Mouse (Mus musculus): ENCODE measurements around the gene Rpa1. TPM values are rescaled to one million over a fixed set of nuclear protein-coding genes. Genes with fewer than 3 reads are reported as not detected.
"Not testable (repeated sequence)": the region's sequence is repeated elsewhere in the genome, so short reads cannot be mapped to it uniquely, and the experiment has no call there.

Rpa1 gene
- total and polyA plus RNA-seq, 3 experiments, result 230 to 357 (median 287) TPM

DNA sequence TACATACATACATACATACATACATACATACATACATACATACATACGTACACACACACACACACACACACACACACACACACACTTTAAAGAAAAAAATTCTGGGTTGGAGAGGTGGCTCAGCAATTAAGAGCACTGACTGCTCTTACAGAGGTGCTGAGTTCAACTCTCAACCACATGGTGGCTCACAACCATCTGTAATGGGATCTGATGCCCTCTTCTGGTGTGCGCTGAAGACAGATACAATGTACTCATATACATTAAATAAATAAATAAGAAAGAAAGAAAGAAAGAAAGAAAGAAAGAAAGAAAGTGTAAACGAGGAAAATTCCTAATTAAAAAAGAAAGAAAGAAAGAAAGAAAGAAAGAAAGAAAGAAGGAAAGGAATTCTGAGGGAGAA, 64.3 kb downstream of the Rpa1 start:
- H3K27ac ChIP-seq (ENCODE audit: insufficient read depth, low read depth); H3K36me3 ChIP-seq (replicated peaks in 1 of 2; ENCODE audit: control insufficient read depth in 1 of 2, insufficient read depth in 1 of 2, low read length in 1 of 2); DNase-seq (ENCODE audit: extremely low read depth); dilution Hi-C loops (cut with MboI; ENCODE audit: extremely low pct_ligation_motif_present, extremely low pct_unique_long_range_greater_than_20kb, low sequenced_read_pairs); H3K9ac ChIP-seq (ENCODE audit: insufficient read depth, low read depth); H3K4me3 ChIP-seq (replicated peaks in 1 of 3; ENCODE audit: low read depth in 2 of 3, low read length in 2 of 3, poor library complexity in 1 of 3); H3K4me2 ChIP-seq (ENCODE audit: insufficient read depth, low read depth, poor library complexity, severe bottlenecking); H3K9me3 ChIP-seq (replicated peaks; ENCODE audit: low read length); H3K79me2 ChIP-seq (replicated peaks; ENCODE audit: control insufficient read depth, extremely low read depth, insufficient read depth, poor library complexity, severe bottlenecking); H3K27me3 ChIP-seq (replicated peaks): not testable (repeated sequence)
- TF ChIP-seq CTCF (conservative IDR thresholded peaks at IDR 0.05 in 1 of 2, IDR thresholded peaks at IDR 0.05 in 1 of 2; ENCODE audit: low read depth in 2 of 2, low read length in 2 of 2), result peak in 1 of 2 experiments; percentile 76; a peak in 2 of 4 replicates
- TF ChIP-seq RAD21 (IDR thresholded peaks at IDR 0.05; ENCODE audit: low read depth, low read length), result peak; percentile 12
- TF ChIP-seq MYC (IDR thresholded peaks at IDR 0.05; ENCODE audit: low read depth, low read length), result 0 out of 2 replicates have a peak, but pooled peaks have one; percentile 33
- TF ChIP-seq SMC3 (IDR thresholded peaks at IDR 0.05; ENCODE audit: low read depth, low read length), result peak; percentile 46
- H3K4me1 ChIP-seq (ENCODE audit: control insufficient read depth in 1 of 2, insufficient read depth in 2 of 2), result peaks cover 36 to 88% of the 10 kb centered on the region in 2 experiments
- in situ Hi-C loops (cut with MboI; ENCODE audit: low pct_ligation_motif_present, low pct_unique_long_range_greater_than_20kb, low sequenced_read_pairs), result loop anchor here (25.0 kb wide), 1 partner anchor 296 kb away; no protein-coding TSS in a partner anchor

GRCm38 (mm10) chr11:75282496-75283120, 65.5 kb downstream of the Rpa1 start:
- dilution Hi-C loops (cut with MboI; ENCODE audit: extremely low pct_ligation_motif_present, extremely low pct_unique_long_range_greater_than_20kb, low sequenced_read_pairs), result no loop called here

More at GRCm38 (mm10) chr11:75282496-75283120, 65.5 kb downstream of the Rpa1 start:
- no peak overlapping the region for H3K4me3 ChIP-seq (replicated peaks in 1 of 3; ENCODE audit: low read depth in 2 of 3, low read length in 2 of 3, poor library complexity in 1 of 3)
- no peaks in the 10 kb centered on the region for H3K79me2 ChIP-seq (replicated peaks; ENCODE audit: control insufficient read depth, extremely low read depth, insufficient read depth, poor library complexity, severe bottlenecking)
- no peak overlapping the region for H3K4me2 ChIP-seq (ENCODE audit: insufficient read depth, low read depth, poor library complexity, severe bottlenecking)
- no peak overlapping the region for H3K27ac ChIP-seq (ENCODE audit: insufficient read depth, low read depth)
- DNase-seq (ENCODE audit: extremely low read depth), result no peak
- no peaks in the 10 kb centered on the region for H3K9me3 ChIP-seq (replicated peaks; ENCODE audit: low read length)
- H3K4me1 ChIP-seq (ENCODE audit: control insufficient read depth in 1 of 2, insufficient read depth in 2 of 2), result peaks cover 28 to 81% of the 10 kb centered on the region in 2 experiments
- H3K9ac ChIP-seq (ENCODE audit: insufficient read depth, low read depth), result no peak overlapping the region
- H3K36me3 ChIP-seq (replicated peaks in 1 of 2; ENCODE audit: control insufficient read depth in 1 of 2, insufficient read depth in 1 of 2, low read length in 1 of 2), result no peaks in the 10 kb centered on the region
- H3K27me3 ChIP-seq (replicated peaks), result no peaks in the 10 kb centered on the region
- TF ChIP-seq KAT2A (IDR thresholded peaks at IDR 0.05; ENCODE audit: insufficient replicate concordance, low read length) (no peak), TCF12 (IDR thresholded peaks at IDR 0.05; ENCODE audit: low read depth, low read length) (no peak), TBP (conservative IDR thresholded peaks at IDR 0.05; ENCODE audit: low read depth, low read length) (no peak), POLR2AphosphoS2 (IDR thresholded peaks at IDR 0.05; ENCODE audit: low read depth, low read length) (no peak), SIN3A (IDR thresholded peaks at IDR 0.05; ENCODE audit: low read length) (no peak), BHLHE40 (IDR thresholded peaks at IDR 0.05; ENCODE audit: low read depth, low read length) (no peak), IRF4 (IDR thresholded peaks at IDR 0.05; ENCODE audit: low read depth, low read length) (no peak), ZNF384 (IDR thresholded peaks at IDR 0.05; ENCODE audit: low read depth, low read length) (no peak), CTCF (conservative IDR thresholded peaks at IDR 0.05 in 1 of 2, IDR thresholded peaks at IDR 0.05 in 1 of 2; ENCODE audit: low read depth in 2 of 2, low read length in 2 of 2) (no peak), POLR2A (IDR thresholded peaks at IDR 0.05; ENCODE audit: low read depth, low read length) (no peak), PAX5 (IDR thresholded peaks at IDR 0.05; ENCODE audit: low read length) (no peak), RAD21 (IDR thresholded peaks at IDR 0.05; ENCODE audit: low read depth, low read length) (no peak), HCFC1 (IDR thresholded peaks at IDR 0.05; ENCODE audit: low read depth, low read length) (no peak), ZMIZ1 (IDR thresholded peaks at IDR 0.05; ENCODE audit: low read depth, low read length) (no peak), CHD1 (IDR thresholded peaks at IDR 0.05; ENCODE audit: low read depth, low read length) (no peak), USF2 (conservative IDR thresholded peaks at IDR 0.05; ENCODE audit: low read depth, low read length) (no peak), ELF1 (IDR thresholded peaks at IDR 0.05; ENCODE audit: low read depth, low read length) (no peak), ETS1 (conservative IDR thresholded peaks at IDR 0.05; ENCODE audit: low read depth, low read length) (no peak), MXI1 (IDR thresholded peaks at IDR 0.05; ENCODE audit: low read depth, low read length) (no peak)
- in situ Hi-C loops (cut with MboI; ENCODE audit: low pct_ligation_motif_present, low pct_unique_long_range_greater_than_20kb, low sequenced_read_pairs), result loop anchor here (25.0 kb wide), 1 partner anchor 295 kb away; no protein-coding TSS in a partner anchor
